Mouse (Mus musculus) olfactory bulb, adult 2 months (tissue): ENCODE data around the gene Lrmda. TPM values are rescaled to one million over a fixed set of nuclear protein-coding genes. Genes with fewer than 3 reads are reported as not detected.

Experiments used
- H3K27ac ChIP-seq: fragments of 200-500 bp; 2 replicates; pipeline ENCODE4 v1.5.1; 2012; ENCODE audit warnings: low read depth, low read length; ENCODE audit not compliant: insufficient read depth
- H3K4me1 ChIP-seq: fragments of 200-500 bp; 2 replicates; pipeline ENCODE4 v1.6.1; 2012; ENCODE audit warnings: low read length; ENCODE audit not compliant: control insufficient read depth, insufficient read depth
- H3K4me3 ChIP-seq: fragments of 200-500 bp; 2 replicates; pipeline ENCODE4 v1.5.1; 2012; ENCODE audit warnings: mild to moderate bottlenecking, low read depth, low read length, moderate library complexity; ENCODE audit not compliant: insufficient read depth
- CTCF ChIP-seq: fragments of 200-500 bp; IDR thresholded peaks from 2 replicates; pipeline ENCODE4 v1.5.1; 2012; ENCODE audit warnings: low read depth, mild to moderate bottlenecking, low read length, moderate library complexity; ENCODE audit not compliant: insufficient read depth
- POLR2A ChIP-seq: fragments of 200-500 bp; IDR thresholded peaks from 2 replicates; pipeline ENCODE4 v1.6.1; 2012; ENCODE audit warnings: mild to moderate bottlenecking, low read depth, low read length, moderate library complexity; ENCODE audit not compliant: insufficient read depth
- WGBS: fragments of 180-500 bp; shearing (Covaris S2); methylation state at CpG from one replicate; pipeline ENCODE4 v1.1.7; 2018; 5-methylcytosine and 5-hydroxymethylcytosine counted together
- polyA plus RNA-seq: library from polyadenylated mRNA; stranded (reverse); fragments of >200 nt; gene quantifications from 2 replicates; pipeline ENCODE4 v1.2.4, GENCODE M21; 2012; ENCODE audit warnings: low replicate concordance; ENCODE audit not compliant: missing spikeins, insufficient read depth, insufficient read length

The Lrmda gene
- polyA plus RNA-seq, result not detected in 2 replicates

- H3K27ac ChIP-seq, result no peak within 1 kb of the TSS
- 0 out of 2 replicates have a peak, but pooled peaks cover 3% of the 10 kb centered on the region for H3K4me1 ChIP-seq
- H3K4me3 ChIP-seq, result peak within 1 kb of the TSS; percentile 31
- TF ChIP-seq POLR2A (no peak), CTCF (no peak)
- WGBS, result 2% methylated on average over 33 of the region's 33 CpGs
Observed at GRCm38 (mm10) chr14:22019252-22019948, at the start of gene Lrmda. TSS of gene Lrmda (plus strand) at chr14:22019712.

- 1% methylated on average over 22 of the region's 22 CpGs for WGBS
- Histone ChIP-seq H3K27ac (no peak overlapping the region), H3K4me1 (peaks cover 7% of the 10 kb centered on the region), H3K4me3 (no peak overlapping the region)
- TF ChIP-seq CTCF (peak; percentile 68), POLR2A (no peak)
Observed at GRCm38 (mm10) chr14:21981462-21981861, 38.0 kb upstream of the Lrmda start.

- WGBS, result 29% methylated on average over 14 of the region's 14 CpGs
- Histone ChIP-seq H3K4me1 (peaks cover 10% of the 10 kb centered on the region), H3K4me3 (no peak overlapping the region), H3K27ac (no peak overlapping the region)
- TF ChIP-seq CTCF (no peak), POLR2A (no peak)
Observed at GRCm38 (mm10) chr14:21982096-21982591, 37.4 kb upstream of the Lrmda start.

DNA sequence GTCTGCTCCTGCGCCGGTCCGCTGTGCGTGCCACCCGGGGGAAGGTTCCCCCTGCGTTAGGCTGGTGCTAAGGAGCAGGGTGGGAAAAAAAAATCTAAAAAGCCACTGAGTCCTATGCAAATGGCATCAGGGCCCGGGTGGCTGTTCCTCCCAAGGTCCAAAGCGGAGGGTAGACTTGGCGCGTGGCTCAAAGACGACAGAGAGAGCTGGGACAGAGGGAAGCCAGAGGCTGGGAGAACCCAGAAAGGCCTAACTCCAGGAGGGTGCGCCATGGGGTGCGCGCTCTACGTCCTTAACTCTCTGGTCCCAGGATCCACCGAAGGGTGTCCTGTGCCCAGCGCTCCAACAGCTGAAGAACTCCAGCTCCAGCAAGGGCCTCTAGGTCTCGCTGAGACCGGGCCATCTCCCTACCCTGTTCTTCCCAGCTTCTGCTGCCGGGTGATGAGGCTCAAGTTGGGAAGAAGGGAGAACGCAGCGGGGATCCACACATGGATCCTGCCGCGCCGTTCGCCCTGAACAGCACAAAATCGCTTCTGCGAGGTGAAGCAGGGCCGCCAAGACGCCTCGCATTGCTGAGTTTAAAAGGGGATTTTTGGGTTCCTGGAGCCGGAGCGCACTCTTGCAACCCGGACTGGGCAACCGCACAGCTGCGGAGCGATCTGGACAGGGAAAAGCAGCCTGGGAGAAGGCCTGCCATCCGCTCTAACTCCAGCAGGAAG is 36.8 kb upstream of the Lrmda start:
- no peak for TF ChIP-seq POLR2A
- TF ChIP-seq CTCF, result no peak
- WGBS, result 23% methylated on average over 38 of the region's 38 CpGs
- H3K4me3 ChIP-seq, result no peak overlapping the region
- H3K4me1 ChIP-seq, result peaks cover 16% of the 10 kb centered on the region
- no peak overlapping the region for H3K27ac ChIP-seq

DNA sequence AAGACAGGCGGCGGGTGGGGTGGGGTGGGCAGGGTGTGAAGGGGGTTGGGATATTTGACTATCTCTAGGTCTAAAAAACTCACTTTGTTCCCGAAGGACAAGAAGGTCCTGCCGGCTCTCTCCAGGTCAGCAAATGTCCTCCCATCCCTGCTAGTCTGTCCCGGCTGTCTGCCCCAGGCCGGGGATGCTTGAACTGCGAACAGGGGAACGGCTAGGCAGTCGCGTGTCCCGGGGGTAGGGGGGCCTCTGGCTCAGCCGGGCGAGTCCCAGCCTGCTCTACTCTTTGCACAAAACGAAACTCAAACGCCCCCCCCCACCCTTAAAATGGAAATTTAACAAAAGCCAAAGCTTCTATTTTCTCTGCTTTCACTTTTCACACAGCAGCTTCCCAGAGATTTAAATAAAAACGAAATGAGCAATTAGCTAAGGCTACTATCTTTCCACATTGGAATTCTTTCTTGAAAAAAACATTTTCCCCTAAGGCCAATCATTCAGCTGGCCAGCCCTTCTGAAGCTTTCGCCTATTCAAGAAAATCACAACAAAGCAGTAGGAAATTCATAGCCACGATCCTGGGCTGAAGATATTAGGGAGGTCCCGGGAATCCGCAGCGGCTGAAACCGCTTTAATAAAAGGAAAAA is 36.1 kb upstream of the Lrmda start:
- Histone ChIP-seq H3K4me1 (peaks cover 18% of the 10 kb centered on the region), H3K4me3 (0 out of 2 replicates have a peak overlapping the region, but pooled peaks have one; percentile 6), H3K27ac (no peak overlapping the region)
- 16% methylated on average over 22 of the region's 22 CpGs for WGBS
- TF ChIP-seq CTCF (no peak), POLR2A (no peak)

- TF ChIP-seq POLR2A (no peak), CTCF (no peak)
- H3K27ac ChIP-seq, result no peak overlapping the region
- H3K4me3 ChIP-seq, result no peak overlapping the region
- WGBS, result 33% methylated on average over 18 of the region's 18 CpGs
- peaks cover 18% of the 10 kb centered on the region for H3K4me1 ChIP-seq
Observed at GRCm38 (mm10) chr14:21983950-21984730, 35.4 kb upstream of the Lrmda start.

DNA sequence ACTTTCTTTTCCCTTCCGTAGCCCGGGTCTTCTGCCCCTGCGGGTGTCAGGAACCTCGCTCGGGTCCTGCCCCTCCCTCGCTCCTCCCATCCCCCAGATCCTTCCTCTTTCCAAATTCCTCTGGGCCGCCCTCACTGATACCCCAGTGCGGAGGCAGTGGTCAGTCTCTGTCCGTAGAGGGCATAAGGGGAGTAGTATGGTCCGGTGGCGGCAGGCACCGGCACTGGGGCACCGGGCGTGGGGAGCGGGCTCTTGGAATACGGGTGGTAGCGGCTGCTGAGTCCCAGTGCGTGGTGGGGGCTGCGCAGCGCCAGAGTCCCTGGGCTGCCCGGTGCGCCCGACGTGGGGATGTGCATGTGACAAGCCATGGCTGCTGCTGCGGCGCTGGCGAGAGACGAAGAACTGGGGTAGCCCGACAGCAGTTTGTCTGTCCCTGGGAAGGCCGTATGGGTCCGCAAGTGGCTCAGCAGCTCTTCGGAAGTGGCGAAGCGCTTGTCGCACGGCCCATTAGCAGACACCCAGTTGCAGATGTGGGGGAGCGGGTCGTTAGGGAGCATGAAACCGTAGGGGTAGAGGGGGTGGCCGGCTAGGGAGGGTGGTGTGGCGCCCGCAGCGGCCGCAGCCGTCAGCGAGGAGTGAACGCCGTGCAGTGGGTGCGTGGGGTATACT is 34.6 kb upstream of the Lrmda start:
- no peak for TF ChIP-seq CTCF
- no peak for TF ChIP-seq POLR2A
- H3K4me3 ChIP-seq, result no peak overlapping the region
- WGBS, result 31% methylated on average over 49 of the region's 49 CpGs
- no peak overlapping the region for H3K27ac ChIP-seq
- peaks cover 18% of the 10 kb centered on the region for H3K4me1 ChIP-seq
